Mouse (Mus musculus) ovary, adult 10 weeks (tissue): ENCODE data around the gene Rhcg. TPM values are rescaled to one million over a fixed set of nuclear protein-coding genes. Genes with fewer than 3 reads are reported as not detected.

Experiments
- polyA plus RNA-seq: library from polyadenylated mRNA; stranded (reverse); fragments of 350-450 nt; fragmentation: Illumina TruSeq; extraction: RNeasy Lipid Tissue Mini Kit (QIAGEN cat#74804); gene quantifications from one replicate; pipeline ENCODE4 v1.2.3, GENCODE M21; 2014

Rhcg gene
- polyA plus RNA-seq = not detected

GRCm38 (mm10) chr7:79617418-79617817, at the start of gene Rhcg:
Gene Rhcg, minus strand, starts transcription at chr7:79617657.

GRCm38 (mm10) chr7:79659578-79660290, 42.3 kb upstream of the Rhcg start, which contains the start of gene Ticrr:
Gene Ticrr, plus strand, starts transcription at chr7:79660196.

Other genes starting within 250 kb of the Rhcg start
- gene Rlbp1, start 230.6 kb downstream of the Rhcg start, polyA plus RNA-seq = not detected
- 7.0 TPM for gene Fanci, start 225.7 kb downstream of the Rhcg start, polyA plus RNA-seq
- 43.8 TPM for gene Polg, start 151.3 kb downstream of the Rhcg start, polyA plus RNA-seq
- gene Ticrr, start 42.5 kb upstream of the Rhcg start, polyA plus RNA-seq = 11.4 TPM
- gene Kif7, start 98.1 kb upstream of the Rhcg start, polyA plus RNA-seq = 0.88 TPM
- 19.9 TPM for gene Plin1, start 115.2 kb upstream of the Rhcg start, polyA plus RNA-seq
- gene Pex11a, start 125.5 kb upstream of the Rhcg start, polyA plus RNA-seq = 14.7 TPM
- gene Wdr93, start 125.5 kb upstream of the Rhcg start, polyA plus RNA-seq = 1.6 TPM
- gene Mesp1, start 176.1 kb upstream of the Rhcg start, polyA plus RNA-seq = not detected
- gene Mesp2, start 193.1 kb upstream of the Rhcg start, polyA plus RNA-seq = 1.00 TPM
- gene Anpep, start 243.4 kb upstream of the Rhcg start, polyA plus RNA-seq = 16.9 TPM